Mouse (Mus musculus): ENCODE data around the gene Hoxc8.
A peak's percentile ranks its signal among the peaks of the same experiment; 100 is the strongest.

Gene Hoxc8

GRCm38 (mm10) chr15:102984925-102985324 lies 5.5 kb upstream of the Hoxc8 start:
- no peak for DNase-seq

GRCm38 (mm10) chr15:102987124-102987833 lies 3.1 kb upstream of the Hoxc8 start:
- DNase-seq, result peak; percentile 86 to 87

- DNase-seq, result no peak
Measured at GRCm38 (mm10) chr15:102988078-102988477, 2.3 kb upstream of the Hoxc8 start.

- DNase-seq, result no peak
Measured at GRCm38 (mm10) chr15:102991782-102992181, 1.4 kb downstream of the Hoxc8 start.

GRCm38 (mm10) chr15:102992206-102992605 lies 1.8 kb downstream of the Hoxc8 start:
- no peak for DNase-seq

- no peak for DNase-seq
Measured at GRCm38 (mm10) chr15:102992863-102993262, 2.5 kb downstream of the Hoxc8 start.

GRCm38 (mm10) chr15:102996548-102996947 lies 6.1 kb downstream of the Hoxc8 start:
- DNase-seq, result no peak

GRCm38 (mm10) chr15:102997431-102997830 lies 7.0 kb downstream of the Hoxc8 start:
- DNase-seq, result no peak

GRCm38 (mm10) chr15:102997939-102998355 lies 7.5 kb downstream of the Hoxc8 start, which contains the start of gene Hoxc6:
Hoxc6 (plus strand) TSS chr15:102998257.
- no peak for DNase-seq

- DNase-seq, result no peak
Measured at GRCm38 (mm10) chr15:102998608-102999182, 8.3 kb downstream of the Hoxc8 start.

- peak; percentile 64 for DNase-seq
Measured at GRCm38 (mm10) chr15:102999183-102999831, 8.9 kb downstream of the Hoxc8 start.

- no peak for DNase-seq
Measured at GRCm38 (mm10) chr15:102999955-103000354, 9.5 kb downstream of the Hoxc8 start.

- no peak for DNase-seq
Measured at GRCm38 (mm10) chr15:103000501-103000901, 10.1 kb downstream of the Hoxc8 start.

GRCm38 (mm10) chr15:103001370-103001769 lies 11.0 kb downstream of the Hoxc8 start:
- DNase-seq, result no peak

GRCm38 (mm10) chr15:103002156-103002555 lies 11.7 kb downstream of the Hoxc8 start:
- no peak for DNase-seq

GRCm38 (mm10) chr15:103002821-103003448 lies 12.5 kb downstream of the Hoxc8 start:
- DNase-seq, result no peak

GRCm38 (mm10) chr15:103005308-103005707 lies 14.9 kb downstream of the Hoxc8 start:
- DNase-seq, result no peak

- DNase-seq, result no peak
Measured at GRCm38 (mm10) chr15:103005797-103006196, 15.4 kb downstream of the Hoxc8 start.

GRCm38 (mm10) chr15:103006326-103006725 lies 15.9 kb downstream of the Hoxc8 start:
- DNase-seq, result no peak

GRCm38 (mm10) chr15:103009265-103010111 lies 19.1 kb downstream of the Hoxc8 start:
- no peak for DNase-seq

GRCm38 (mm10) chr15:103010112-103010846 lies 19.9 kb downstream of the Hoxc8 start:
- DNase-seq, result no peak
